Mouse (Mus musculus): Measurements from ENCODE around the gene Tpbgl.

DNA sequence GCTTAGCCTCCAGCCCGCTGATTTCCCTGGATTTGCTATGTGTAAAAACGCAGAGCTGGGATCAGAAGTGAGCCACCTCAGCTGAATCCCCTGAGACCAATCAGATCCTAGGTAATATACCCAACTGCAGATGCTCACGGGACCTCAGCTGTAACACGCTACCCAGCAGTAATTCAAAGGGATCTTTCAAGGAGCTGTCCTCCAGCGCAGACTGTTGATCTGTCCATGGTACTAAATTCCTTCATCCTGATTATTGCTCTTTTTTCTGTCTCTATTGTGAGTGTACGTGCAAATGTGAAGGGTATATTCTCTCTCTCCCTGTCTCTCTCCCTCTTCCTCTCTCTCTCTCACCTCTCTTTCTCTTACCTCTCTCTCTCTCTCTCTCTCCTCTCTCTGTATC lies 5.4 kb upstream of the Tpbgl start:
- TF ChIP-seq CTCF (IDR thresholded peaks at IDR 0.05) (no peak), POLR2A (IDR thresholded peaks at IDR 0.05; ENCODE audit: insufficient read depth, low read depth, low read length) (no peak)
